Mouse (Mus musculus) heart, postnatal 25 days (tissue): ENCODE measurements at regions not wholly inside any gene's neighbourhood (a gene's known extent, or its start where the extent isn't known, plus 50 kb on each side); places are given as distances from the start of the nearest gene placed in this dataset.

Experiments
- DNase-seq: peaks from one replicate; pipeline ENCODE4 v3.0.0; 2022; ENCODE audit warnings: low spot score
- intact Hi-C: fragments of 180-260 bp; cut with DNase I; formaldehyde crosslinking; loops from one replicate; pipeline ENCODE4 v1.15.1; 2025

DNA sequence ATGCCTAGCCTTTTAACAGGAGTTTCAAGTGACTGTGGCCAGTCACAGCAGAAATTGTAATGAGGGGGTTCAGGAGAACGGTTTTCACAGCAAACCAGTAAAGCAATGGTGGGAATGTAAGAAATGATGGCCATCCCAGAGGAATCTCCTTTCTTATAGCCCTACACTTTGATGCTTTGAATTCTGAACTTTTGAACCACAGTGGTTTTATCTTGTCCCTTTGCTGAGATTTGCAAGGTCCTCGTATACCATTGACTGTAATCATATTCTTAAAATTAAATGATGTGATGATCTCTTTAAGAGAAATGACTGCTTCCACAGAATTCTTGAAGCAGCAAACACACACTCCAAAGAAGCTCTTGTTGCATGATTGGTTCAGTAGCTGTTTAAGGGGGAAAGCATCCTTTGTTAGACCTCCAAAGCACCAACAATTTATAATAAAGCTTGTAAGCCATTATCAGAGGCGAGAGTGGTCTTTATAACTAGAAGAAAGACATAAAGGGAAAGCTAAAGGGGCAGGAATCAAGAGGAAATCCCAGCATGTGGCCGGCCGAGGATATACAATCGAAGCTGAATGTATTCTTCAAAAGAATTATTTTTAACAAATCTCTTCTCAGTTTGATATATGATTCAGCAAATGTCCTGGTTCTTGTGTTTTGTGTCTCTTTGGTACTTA is 56.3 kb upstream of the Robo2 start:
- intact Hi-C loops: no loop called here
- DNase-seq: no peak

DNA sequence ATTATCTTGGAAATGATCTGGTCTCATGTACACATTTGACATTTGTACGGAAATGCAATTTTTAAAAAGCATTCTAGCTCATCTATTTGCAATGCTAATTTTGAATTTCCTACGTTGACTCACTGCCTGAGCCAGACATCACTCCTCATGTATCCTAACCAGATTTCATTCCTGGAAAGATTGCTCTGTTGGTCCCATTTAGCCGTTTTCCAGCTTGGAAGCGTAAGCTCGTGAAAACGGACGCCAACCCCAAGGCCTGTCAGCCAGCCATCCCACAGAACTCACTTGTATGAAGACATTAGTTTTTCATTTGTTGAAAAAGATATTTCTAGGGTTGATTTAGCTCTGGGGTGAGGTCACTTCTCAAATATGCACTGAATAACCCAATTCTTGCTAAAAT is 55.5 kb upstream of the Robo2 start:
- intact Hi-C loops: no loop called here

DNA sequence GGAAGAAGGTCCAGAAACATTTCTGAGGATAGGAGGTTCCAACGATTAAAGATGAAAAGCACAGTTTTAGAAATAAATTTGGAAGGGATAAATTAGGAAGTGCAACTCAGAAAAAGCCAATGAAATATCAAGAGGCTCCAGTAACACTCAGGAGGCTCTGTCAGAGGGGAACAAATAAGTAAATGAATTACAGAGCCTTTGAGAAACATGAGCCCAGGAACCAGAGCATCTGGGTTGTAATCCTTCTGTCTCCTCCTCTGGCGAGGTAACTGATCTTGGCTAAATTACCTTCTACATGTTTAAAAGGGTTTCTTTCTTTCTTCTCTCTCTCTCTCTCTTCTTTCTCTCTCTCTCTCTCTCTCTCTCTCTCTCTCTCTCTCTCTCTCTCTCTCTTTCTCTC is 53.2 kb upstream of the Robo2 start:
- DNase-seq: no peak

More for the DNA sequence above, 55.5 kb upstream of the Robo2 start:
- DNase-seq: no peak

GRCm38 (mm10) chr16:74464290-74464689 is 52.7 kb upstream of the Robo2 start:
- intact Hi-C loops: no loop called here
- DNase-seq: no peak

More for the DNA sequence above, 53.2 kb upstream of the Robo2 start:
- intact Hi-C loops: no loop called here

DNA sequence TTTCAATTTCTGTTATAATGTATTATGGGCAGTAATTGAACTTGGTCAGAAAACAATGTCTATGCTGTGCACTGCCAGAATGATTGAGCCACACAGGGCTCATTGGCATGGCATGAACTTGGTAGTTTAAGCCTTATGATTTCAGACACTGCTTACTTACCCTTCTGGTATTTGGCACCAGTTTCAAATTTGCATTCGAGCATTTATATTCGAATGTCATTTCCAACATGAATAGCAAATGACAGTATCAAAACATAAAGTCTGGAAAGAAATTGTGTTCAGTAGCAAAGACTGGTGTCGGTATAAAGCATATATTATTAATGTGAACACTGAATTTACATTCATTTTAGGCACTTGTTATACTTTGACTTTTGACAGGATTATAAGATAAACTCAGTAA is 50.8 kb upstream of the Robo2 start:
- DNase-seq: no peak
- intact Hi-C loops: no loop called here
